Mouse (Mus musculus) liver, postnatal 0 days (tissue): ENCODE data around the gene Mnt.

ENCODE experiments used
- CTCF ChIP-seq: sonication (generic); IDR thresholded peaks from 2 replicates; pipeline ENCODE4 v1.5.1; 2016; ENCODE audit warnings: antibody characterized with exemption, low read depth
- EP300 ChIP-seq: IDR thresholded peaks from 2 replicates; pipeline ENCODE4 v1.6.1; 2016; ENCODE audit warnings: antibody characterized with exemption, low read depth, mild to moderate bottlenecking

GRCm38 (mm10) chr11:74826702-74827101 is 4.0 kb upstream of the Mnt start:
- TF ChIP-seq CTCF (no peak), EP300 (no peak)
